Mouse (Mus musculus) liver, adult (tissue): ENCODE results near the gene Ddx46.

Source experiments
- GATA4 ChIP-seq: IDR thresholded peaks from 2 replicates; pipeline ENCODE4 v1.6.1; 2014; ENCODE audit warnings: mild to moderate bottlenecking, low read length; ENCODE audit not compliant: insufficient replicate concordance

The Ddx46 gene

DNA sequence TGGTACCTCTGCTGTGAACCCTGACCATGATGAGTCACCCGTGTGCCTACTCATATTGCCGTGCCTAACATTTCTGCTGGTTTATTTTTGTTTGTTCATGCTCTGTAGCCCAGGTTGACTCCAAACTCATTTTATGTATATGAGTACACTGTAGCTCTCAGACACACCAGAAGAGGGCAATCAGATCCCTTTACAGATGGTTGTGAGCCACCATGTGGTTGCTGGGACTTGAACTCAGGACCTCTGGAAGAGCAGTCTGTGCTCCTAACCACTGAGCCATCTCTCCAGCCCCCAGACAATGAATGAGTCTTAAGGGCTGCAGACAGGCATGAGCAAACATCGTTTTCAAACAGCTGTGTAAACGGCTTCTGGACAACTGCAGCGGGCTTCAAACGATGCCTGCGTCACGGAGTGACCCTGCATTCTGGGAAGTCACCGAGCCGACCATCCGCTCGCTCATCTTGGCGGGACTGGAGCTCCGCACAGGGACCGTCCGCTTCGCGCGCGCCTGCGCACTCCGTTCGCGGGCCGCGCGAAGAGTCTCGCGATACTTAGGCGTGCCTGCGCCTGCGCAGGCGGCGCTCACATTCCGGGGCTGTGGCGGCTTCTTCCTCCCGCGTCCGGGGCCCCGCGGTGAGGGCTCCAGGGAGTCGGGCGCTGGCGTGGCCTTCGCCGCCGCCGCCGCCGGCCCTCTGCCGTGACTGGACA, 57.9 kb downstream of the Ddx46 start, which contains the start of gene B230219D22Rik:
B230219D22Rik (plus strand) TSS at position 590 of the 708 bp plus-strand sequence.
- TF ChIP-seq GATA4, result no peak; the same call in 1 of the 2 replicates

DNA sequence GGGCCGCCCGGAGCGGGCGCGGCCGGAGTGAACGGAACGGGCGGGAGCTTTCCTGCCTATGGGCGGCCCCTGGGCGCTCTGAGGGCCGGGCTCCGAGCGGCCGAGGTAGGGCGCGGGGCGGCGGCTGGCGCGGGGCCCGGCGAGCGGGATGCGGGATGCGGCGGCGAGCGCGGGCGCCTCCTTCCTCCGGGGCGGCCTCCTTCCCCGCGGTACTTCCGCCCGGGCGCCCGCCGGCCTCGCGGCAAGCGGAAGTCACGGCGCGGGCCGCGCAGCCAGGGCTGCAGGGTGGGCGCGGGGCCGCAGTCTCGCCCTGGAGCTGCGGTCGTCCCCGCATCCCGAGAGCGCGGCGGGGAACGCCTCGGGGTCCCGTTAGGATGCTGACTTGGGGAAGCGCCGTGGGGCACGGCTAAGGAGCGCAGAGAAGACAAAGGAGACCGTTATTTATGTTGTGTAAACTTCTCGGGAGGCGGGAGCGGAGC, 58.5 kb downstream of the Ddx46 start:
- TF ChIP-seq GATA4, result no peak

DNA sequence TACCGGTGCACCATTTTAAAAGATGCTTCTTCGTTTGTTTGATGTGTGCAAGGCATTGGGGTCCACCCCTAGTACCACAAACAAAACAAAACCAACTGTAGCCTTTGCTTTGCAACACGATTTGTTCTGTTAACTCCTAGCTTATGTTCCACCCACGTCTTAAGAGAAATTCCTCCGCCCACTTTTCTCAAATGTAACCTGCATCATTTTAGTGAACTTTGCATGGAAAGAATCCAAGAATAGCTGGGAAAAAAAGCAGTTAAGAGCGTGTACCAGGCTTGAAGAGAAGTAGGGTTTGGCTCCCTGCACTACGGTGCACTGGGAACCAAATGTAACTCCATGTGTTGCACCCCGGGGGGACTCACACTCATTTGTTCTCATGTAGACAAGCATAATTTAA, 59.3 kb downstream of the Ddx46 start:
- no peak for TF ChIP-seq GATA4

DNA sequence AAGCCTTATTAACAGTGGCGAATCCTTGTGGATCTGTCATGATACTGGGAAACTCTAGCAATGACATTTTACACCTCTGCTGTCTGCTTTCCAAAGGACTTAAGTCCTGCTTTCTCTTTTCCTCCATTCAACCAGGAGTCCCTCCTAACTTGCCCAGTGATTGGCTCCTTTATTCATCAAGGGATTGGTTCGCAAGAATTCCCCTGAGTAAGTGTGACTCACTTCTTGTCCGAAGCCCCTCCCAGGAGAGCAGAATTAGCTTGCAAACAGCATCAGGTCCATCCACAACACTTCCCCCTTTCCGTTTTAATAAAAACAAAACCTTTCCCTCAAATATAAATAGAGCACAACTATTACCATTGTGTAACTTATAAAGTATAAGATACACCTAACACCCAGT, 69.5 kb downstream of the Ddx46 start:
- TF ChIP-seq GATA4, result no peak

DNA sequence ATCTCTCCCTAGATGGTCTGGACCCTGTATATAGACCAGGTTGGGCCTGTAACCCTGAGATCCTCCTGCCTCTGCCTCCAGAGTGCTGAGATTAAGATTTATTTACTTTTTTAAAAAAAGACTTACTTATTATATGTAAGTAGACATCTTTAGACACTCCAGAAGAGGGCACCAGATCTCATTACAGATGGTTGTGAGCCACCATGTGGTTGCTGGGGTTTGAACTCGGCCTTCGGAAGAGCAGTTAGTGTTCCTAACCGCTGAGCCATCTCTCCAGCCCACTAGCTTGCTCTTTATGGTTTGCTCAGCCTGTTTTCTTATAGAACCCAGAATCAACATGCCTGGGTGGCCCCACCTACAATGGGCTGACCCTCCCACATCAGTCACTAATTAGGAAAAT, 78.0 kb downstream of the Ddx46 start:
- no peak for TF ChIP-seq GATA4

DNA sequence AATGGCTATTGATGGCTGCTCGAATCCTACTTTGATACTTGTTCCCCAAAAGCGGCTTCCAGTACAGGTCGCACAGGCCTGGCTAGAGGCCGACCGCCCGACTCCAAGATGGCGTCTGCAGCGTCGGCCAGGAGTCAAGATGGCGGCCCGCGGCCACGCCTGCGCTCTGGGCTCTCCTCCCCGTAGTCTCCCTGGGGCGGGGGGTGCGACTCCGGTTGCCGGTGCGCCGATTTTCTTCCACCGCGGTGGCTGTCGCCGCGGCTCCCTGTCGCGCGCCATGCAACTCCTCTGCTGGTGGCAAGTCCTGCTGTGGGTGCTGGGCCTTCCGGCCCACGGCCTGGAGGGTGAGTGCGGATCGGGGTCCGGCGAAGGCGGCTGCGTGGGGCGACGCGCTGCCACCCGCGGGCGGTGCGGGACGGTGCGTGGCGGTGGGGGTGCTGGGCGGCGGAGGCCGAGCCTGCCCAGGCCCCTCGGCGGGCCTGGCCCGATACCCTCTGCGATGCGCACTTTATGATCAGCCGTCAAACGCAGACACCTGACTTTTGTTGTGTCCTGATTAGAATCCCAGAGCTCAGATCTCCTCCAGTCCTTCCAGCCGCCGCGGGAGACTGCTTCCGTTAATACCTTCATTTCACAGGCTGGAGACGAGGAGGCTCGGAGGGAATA, 79.8 kb downstream of the Ddx46 start, which contains the start of gene Txndc15:
Txndc15 (plus strand) TSS at position 150 of the 666 bp plus-strand sequence.
- TF ChIP-seq GATA4, result no peak

DNA sequence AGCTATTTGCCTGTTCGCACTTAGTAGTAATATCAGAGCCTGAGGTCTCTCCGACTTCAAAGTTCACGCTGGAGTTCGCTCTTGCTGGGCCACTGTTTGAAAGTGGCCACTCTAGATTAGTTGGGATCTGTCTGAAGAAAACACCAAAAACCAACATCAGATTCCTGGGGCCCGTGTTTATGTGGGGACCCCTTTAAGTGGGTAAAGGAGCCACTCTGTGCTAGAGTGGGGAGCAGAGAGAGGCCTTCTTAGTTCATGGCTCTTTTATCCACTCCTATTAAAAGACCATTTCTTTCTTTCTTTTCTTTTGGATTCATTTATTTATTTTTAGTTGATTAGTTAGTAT, 80.3 kb downstream of the Ddx46 start:
- no peak for TF ChIP-seq GATA4

DNA sequence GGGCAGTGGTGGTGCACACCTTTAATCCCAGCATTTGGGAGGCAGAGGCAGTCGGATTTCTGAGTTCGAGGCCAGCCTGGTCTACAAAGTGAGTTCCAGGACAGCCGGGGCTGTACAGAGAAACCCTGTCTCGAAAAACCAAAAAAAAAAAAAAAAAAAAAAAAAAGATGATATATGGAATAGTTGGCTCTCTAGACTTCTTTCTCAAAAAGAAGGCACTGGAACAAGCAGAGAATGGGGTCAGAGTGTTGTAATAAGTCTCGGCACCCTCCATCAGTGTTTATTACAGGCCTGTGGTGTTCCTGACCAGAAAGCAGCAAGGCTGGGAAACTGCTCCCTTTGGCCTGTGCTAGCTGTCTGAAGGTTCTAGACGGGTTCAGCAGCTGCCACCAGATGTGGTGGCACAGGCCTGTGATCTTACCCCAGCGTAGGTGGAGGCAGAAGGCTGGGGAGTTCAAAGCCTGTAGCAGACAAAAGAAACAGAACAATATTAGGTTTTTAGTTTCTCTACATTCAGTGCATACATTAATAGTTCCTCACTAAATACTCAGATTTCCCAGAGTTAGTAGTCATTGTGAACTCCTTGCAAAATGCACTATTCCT, 81.2 kb downstream of the Ddx46 start:
- no peak for TF ChIP-seq GATA4

DNA sequence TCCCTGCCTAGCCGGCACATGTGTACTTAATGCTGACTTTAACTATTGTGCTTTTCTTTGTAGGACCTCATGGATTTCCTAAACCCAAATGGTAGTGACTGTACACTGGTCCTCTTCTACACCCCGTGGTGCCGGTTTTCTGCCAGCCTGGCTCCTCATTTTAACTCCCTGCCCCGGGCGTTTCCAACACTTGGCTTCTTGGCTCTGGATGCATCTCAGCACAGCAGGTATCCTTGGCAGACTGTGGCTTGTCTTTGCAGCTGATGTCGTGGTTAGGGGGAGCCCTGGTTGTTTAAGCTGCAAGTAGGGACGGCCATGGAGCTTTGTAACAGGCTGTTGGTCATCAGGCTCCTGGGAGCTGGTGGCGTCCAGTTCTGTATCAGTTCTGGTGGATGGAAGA, 86.7 kb downstream of the Ddx46 start:
- TF ChIP-seq GATA4, result no peak

DNA sequence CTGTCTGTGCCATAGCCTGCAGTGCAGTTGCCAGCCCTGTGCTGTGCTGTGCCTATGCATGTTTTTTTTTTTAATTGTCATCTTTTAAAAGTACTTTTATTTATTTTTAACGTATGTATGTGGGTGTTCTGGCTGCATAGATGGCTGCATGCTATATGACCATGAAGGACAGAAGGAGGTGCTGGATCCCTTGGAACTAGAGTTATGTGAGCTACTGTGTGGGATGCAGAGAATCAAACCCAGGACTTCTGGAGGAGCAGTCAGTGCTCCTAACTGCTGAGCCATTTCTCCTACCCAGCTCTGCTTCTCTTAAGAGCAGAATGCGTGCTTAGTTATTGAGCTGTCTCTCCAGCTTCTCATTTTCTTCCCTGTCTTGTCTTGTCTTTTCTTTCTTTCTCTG, 87.2 kb downstream of the Ddx46 start:
- TF ChIP-seq GATA4, result no peak

DNA sequence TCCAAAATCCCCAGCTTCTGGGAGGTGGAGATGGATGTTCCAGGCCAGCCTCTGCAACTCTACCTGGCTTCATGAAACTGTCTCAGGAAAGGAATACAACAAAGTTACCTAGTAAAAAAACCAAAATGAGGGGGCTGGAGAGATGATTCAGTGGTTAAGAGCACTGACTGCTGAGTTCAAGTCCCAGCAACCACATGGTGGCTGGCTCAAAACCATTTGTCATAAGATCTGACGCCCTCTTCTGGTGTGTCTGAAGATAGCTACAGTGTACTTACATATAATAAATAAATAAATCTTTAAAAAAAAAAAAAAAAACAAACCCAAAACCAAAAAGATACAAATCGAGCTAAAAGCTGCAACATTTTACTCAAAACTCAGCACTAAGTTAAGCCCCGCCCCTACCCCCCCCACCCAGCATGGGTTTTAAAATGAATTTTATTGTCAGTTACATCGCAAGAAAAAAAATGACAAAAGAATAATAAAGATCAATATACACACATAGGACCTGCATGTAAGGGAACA, 91.8 kb downstream of the Ddx46 start:
- no peak for TF ChIP-seq GATA4

DNA sequence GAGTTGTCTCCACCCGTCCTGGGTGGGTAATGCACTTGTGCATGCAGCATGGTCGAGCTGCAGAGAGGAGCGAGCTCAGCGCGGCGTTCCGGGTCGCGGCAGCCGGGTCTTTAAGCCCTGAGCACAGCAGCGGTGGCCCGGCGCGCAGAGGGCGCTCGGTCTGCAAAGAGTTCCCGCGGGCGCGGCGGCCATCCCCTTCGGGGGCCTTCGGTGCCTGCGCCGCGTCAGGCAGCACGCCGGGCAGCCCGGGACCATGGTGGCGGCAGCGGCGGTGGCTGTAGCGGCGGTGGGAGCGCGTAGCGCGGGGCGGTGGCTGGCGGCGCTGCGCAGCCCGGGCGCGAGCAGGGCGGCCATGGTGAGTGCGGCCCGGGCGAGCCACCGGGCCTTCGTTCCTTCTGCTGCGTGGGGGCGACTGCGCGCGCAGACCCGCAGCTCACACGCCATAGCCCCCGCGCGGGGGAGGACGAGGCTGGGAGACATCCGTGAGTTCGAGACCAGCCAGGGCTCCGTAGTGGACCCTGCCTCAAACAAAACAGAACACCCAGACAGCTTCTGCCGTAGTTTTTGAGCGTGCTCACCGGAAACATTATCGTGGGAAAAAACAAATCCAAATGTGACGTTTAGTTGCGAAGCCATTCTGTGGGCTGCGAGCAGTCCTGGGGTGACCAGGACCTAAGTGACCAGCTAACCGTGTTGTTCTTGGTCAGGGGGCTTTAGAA, 92.5 kb downstream of the Ddx46 start, which contains the start of gene Pcbd2:
Pcbd2 (plus strand) TSS at position 249 of the 719 bp plus-strand sequence.
- TF ChIP-seq GATA4, result no peak; the same call in 1 of the 2 replicates

DNA sequence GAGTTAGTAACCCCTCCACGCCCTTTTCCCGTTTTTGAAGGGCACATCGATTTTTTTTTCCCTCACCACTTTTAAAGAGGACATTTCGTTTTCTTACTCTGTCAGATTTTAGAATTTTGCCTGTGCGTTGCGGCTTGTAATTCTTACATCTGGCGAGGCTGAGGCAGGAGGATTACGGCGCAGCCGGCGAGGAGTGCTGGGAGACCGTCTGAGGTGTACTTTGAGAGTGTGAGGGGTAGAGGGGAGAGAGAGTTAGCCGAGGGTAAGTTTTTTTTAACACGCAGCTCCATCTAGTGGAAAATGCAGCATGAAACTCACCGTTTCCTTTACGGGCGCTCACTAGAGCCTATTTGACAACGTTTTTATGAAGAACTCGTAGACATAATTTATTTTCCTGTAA, 93.0 kb downstream of the Ddx46 start:
- no peak for TF ChIP-seq GATA4

DNA sequence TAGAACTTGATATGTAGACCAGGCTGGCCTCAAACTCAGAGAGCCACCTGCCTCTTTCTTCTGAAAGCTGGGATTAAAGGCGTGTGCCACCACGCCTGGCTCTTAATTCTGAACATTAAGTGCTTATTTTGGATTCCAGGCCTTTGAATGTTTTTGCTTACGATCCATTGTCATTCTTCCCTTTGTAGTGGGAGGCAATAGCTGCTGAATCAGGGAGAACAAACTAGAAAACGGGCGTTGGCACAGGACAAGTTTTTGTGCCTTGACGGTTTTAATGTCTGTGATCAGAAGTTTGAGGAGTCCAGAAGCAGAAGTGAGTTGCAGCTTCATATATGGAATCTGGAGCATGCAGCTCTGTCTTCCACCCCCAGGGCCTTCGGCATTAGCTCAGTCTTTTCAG, 95.9 kb downstream of the Ddx46 start:
- TF ChIP-seq GATA4, result no peak
